Mouse (Mus musculus) CD4-positive naive resting alpha-beta T cell, adult 76 days (primary cell): ENCODE data around the gene Akr1c21. TPM values are rescaled to one million over a fixed set of nuclear protein-coding genes. Genes with fewer than 3 reads are reported as not detected.

Experiments used
- total RNA-seq: library from RNA; stranded (reverse); gene quantifications from one replicate; pipeline ENCODE4 v1.2.4, GENCODE M21; 2023

The Akr1c21 gene
- not detected for total RNA-seq

GRCm38 (mm10) chr13:4573871-4574270 lies at the start of gene Akr1c21:
TSS of gene Akr1c21 (plus strand) at chr13:4574075.

GRCm38 (mm10) chr13:4608961-4609409 lies 35.1 kb downstream of the Akr1c21 start, which contains the start of gene Akr1e1:
TSS of gene Akr1e1 (minus strand) at chr13:4609174.

Other genes with a start within 250 kb of the Akr1c21 start
- not detected for gene Akr1c6, start 139.8 kb upstream of the Akr1c21 start, total RNA-seq
- not detected for gene Akr1c20, start 50.7 kb upstream of the Akr1c21 start, total RNA-seq
- gene Akr1e1, start 35.1 kb downstream of the Akr1c21 start, total RNA-seq, result 3.1 TPM